Mouse (Mus musculus): ENCODE measurements around the gene Olfr818.
"Not testable (repeated sequence)": the region's sequence is repeated elsewhere in the genome, so short reads cannot be mapped to it uniquely, and the experiment has no call there.

Gene Olfr818

GRCm38 (mm10) chr10:129949000-129949399, at the start of gene Olfr818:
TSS of gene Olfr818 (minus strand) at chr10:129949100.
- ATAC-seq (ENCODE audit: insufficient number of reproducible peaks, low FRiP score, low TSS enrichment) = no peak

GRCm38 (mm10) chr10:129984962-129985361, 36.1 kb upstream of the Olfr818 start, which contains the start of gene Gm10310:
TSS of gene Gm10310 (minus strand) at chr10:129985062.
- ATAC-seq (ENCODE audit: insufficient number of reproducible peaks, low FRiP score, low TSS enrichment) = not testable (repeated sequence)

DNA sequence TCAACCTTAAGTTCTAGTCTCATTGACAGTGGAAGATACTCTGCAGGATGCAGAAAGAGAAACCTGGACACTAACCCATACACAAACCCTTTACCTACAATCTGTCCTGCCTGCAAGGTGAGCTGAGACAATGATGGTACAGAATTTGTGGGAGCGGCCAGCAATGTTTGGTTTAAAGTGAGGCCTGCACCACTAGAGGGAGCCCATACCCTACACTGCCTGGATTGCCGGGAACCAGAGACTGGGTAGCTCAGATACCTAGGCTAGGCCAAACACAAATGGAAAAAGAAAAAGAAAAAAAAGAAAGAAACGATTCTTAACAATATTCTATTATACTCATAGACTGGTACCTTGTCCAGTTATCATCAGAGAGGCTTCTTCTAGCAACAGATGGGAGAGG, 33.0 kb upstream of the Olfr818 start:
- ATAC-seq (ENCODE audit: insufficient number of reproducible peaks, low FRiP score, low TSS enrichment) = not testable (repeated sequence)

DNA sequence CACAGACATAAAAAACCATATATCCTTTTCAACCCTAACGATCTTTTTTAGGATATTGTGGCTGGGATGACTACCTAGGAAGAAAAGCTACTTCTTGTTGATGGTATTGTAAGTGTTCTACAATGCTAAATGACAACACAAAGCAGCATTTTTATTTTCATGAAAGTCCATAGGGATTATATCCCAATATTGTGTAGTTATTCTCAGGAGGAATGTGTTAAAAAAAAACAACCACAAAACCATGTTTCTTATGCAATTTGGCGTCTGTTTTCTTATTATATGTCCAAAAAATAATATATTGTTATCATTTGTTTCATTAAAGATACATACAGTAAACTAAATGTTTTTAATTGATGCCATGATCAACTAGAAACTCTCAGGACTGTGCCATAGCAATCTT, 27.1 kb upstream of the Olfr818 start, which contains the start of gene Olfr247:
Gene Olfr247, minus strand, starts transcription at position 101 of the 400 bp plus-strand sequence.
- ATAC-seq (ENCODE audit: insufficient number of reproducible peaks, low FRiP score, low TSS enrichment) = not testable (repeated sequence)

DNA sequence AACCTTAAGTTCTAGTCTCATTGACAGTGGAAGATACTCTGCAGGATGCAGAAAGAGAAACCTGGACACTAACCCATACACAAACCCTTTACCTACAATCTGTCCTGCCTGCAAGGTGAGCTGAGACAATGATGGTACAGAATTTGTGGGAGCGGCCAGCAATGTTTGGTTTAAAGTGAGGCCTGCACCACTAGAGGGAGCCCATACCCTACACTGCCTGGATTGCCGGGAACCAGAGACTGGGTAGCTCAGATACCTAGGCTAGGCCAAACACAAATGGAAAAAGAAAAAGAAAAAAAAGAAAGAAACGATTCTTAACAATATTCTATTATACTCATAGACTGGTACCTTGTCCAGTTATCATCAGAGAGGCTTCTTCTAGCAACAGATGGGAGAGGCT, 24.1 kb upstream of the Olfr818 start:
- ATAC-seq (ENCODE audit: insufficient number of reproducible peaks, low FRiP score, low TSS enrichment) = not testable (repeated sequence)

GRCm38 (mm10) chr10:129967166-129967565, 18.3 kb upstream of the Olfr818 start, which contains the start of gene Olfr819:
TSS of gene Olfr819 (minus strand) at chr10:129967266.
- not testable (repeated sequence) for ATAC-seq (ENCODE audit: insufficient number of reproducible peaks, low FRiP score, low TSS enrichment)

GRCm38 (mm10) chr10:129966232-129966631, 17.3 kb upstream of the Olfr818 start:
- ATAC-seq (ENCODE audit: insufficient number of reproducible peaks, low FRiP score, low TSS enrichment) = not testable (repeated sequence)

DNA sequence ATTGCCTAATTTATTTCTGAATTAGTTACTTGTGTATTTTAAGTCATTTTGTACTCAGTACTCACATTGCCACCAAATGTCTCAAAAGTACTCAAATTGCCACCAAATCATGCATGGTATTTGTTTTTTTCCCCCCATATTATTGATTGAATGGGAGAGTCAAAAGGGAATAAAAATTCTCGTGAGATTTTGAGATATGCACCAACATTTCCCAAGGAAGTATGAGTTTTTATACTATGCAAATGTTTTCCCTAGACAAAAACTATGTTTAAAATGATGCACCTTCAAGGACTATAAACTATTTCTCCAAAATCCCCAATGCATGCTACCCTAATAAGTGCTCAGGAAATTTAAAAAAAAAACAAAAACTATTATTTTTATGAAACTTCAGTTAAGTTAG, 33.4 kb downstream of the Olfr818 start, which contains the start of gene Olfr816:
Gene Olfr816, minus strand, starts transcription at position 101 of the 400 bp plus-strand sequence.
- no peak for ATAC-seq (ENCODE audit: insufficient number of reproducible peaks, low FRiP score, low TSS enrichment)

GRCm38 (mm10) chr10:129905767-129906166, 43.1 kb downstream of the Olfr818 start, which contains the start of gene Olfr815:
TSS of gene Olfr815 (minus strand) at chr10:129905867.
- ATAC-seq (ENCODE audit: insufficient number of reproducible peaks, low FRiP score, low TSS enrichment) = not testable (repeated sequence)

All from cerebellum, adult (tissue).